Mouse (Mus musculus): ENCODE measurements at regions not wholly inside any gene's neighbourhood (a gene's known extent, or its start where the extent isn't known, plus 50 kb on each side); places are given as distances from the start of the nearest gene placed in this dataset.

DNA sequence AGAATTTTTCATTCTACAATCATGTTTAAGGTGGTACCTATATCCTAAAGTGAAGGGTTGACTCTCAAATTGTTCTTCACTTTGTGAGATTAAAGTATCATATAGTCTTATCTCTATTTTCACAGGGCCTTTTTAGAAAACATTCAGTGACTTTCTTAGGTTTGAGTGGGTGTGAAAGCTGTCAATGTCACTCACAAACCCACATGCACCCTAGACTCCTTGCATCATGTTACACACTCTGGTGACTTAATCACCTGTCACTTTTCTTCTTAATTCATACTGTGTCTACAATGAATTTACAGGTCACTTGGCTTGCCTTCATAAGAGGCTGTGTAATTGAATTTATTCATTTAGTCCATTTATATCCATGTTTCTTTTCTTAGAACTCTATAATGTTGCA, 1026.8 kb upstream of the Alcam start:
- no peaks in the 10 kb centered on the region for H3K9me3 ChIP-seq (ENCODE audit: control insufficient read depth, low read length)
- DNase-seq (ENCODE audit: low spot score): no peak
- H3K4me1 ChIP-seq (ENCODE audit: control insufficient read depth, insufficient read depth, low read length): no peaks in the 10 kb centered on the region
- no peak for TF ChIP-seq POLR2A (IDR thresholded peaks at IDR 0.05; ENCODE audit: borderline replicate concordance, extremely low read depth, insufficient read depth, insufficient read length)
- no peak overlapping the region for H3K9ac ChIP-seq (ENCODE audit: low read depth, low read length, severe bottlenecking)
- no peak overlapping the region for H3K4me3 ChIP-seq (replicated peaks; ENCODE audit: low read length)
- no peak overlapping the region for H3K4me2 ChIP-seq (replicated peaks; ENCODE audit: low read depth, low read length, severe bottlenecking)
- ATAC-seq (ENCODE audit: low FRiP score, low read depth): no peak
- no peaks in the 10 kb centered on the region for H3K36me3 ChIP-seq (ENCODE audit: control insufficient read depth, insufficient read depth, low read length)
- H3K27ac ChIP-seq (replicated peaks; ENCODE audit: low read depth, low read length): no peak overlapping the region
- H3K27me3 ChIP-seq (ENCODE audit: control insufficient read depth, insufficient read depth, low read length): no peaks in the 10 kb centered on the region

DNA sequence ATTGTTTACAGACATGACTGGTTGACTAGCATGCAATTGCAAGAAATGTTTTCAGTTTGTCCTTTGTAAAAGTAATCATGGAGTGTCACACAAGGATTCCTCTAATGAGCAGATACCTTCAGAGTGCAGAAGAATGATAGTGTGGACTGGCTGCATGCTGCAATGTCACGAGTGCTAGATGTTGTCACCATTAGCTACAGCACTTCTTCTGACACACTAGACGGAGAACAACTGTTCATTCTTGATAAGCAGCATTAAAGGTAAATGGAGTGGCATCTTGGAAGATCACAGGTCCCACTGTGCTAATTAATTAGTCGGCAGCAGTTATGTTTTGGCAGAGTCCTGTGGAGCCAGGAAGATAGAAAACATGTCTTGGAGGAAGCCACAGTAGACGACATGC, 985.6 kb upstream of the Alcam start:
- Histone ChIP-seq H3K27me3 (ENCODE audit: control insufficient read depth, insufficient read depth, low read length) (no peaks in the 10 kb centered on the region), H3K9ac (ENCODE audit: low read depth, low read length, severe bottlenecking) (no peak overlapping the region), H3K36me3 (ENCODE audit: control insufficient read depth, insufficient read depth, low read length) (no peaks in the 10 kb centered on the region), H3K4me1 (ENCODE audit: control insufficient read depth, insufficient read depth, low read length) (no peaks in the 10 kb centered on the region), H3K9me3 (ENCODE audit: control insufficient read depth, low read length) (no peaks in the 10 kb centered on the region), H3K4me3 (replicated peaks; ENCODE audit: low read length) (no peak overlapping the region), H3K4me2 (replicated peaks; ENCODE audit: low read depth, low read length, severe bottlenecking) (no peak overlapping the region), H3K27ac (replicated peaks; ENCODE audit: low read depth, low read length) (no peak overlapping the region)
- DNase-seq (ENCODE audit: low spot score) (no peak), ATAC-seq (ENCODE audit: low FRiP score, low read depth) (no peak)
- 77% methylated on average over 4 of the region's 4 CpGs for whole genome bisulfite sequencing
- no peak for TF ChIP-seq POLR2A (IDR thresholded peaks at IDR 0.05; ENCODE audit: borderline replicate concordance, extremely low read depth, insufficient read depth, insufficient read length)

DNA sequence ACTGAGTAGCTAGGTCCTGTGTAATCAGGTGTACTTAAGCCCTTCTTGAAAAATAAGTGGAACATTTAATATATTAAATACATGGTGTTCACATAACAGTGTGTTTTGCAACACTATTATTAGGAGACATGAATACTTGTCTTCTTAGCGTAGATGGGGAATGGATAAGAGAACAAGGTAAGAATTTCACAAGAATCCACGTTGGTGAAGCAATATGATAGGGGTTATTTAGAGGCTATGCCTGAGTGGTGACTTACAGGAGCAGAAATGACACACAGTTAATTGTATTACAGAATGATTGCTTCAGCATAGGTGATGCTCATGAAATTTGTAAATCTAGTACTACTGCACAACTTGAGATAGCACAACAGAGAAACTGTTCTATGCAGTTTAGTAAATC, 964.5 kb upstream of the Alcam start:
- WGBS: 68% methylated on average over 2 of the region's 2 CpGs
- DNase-seq (ENCODE audit: low spot score) (no peak), ATAC-seq (ENCODE audit: low FRiP score, low read depth) (no peak)
- Histone ChIP-seq H3K9ac (ENCODE audit: low read depth, low read length, severe bottlenecking) (no peak overlapping the region), H3K4me3 (replicated peaks; ENCODE audit: low read length) (no peak overlapping the region), H3K4me1 (ENCODE audit: control insufficient read depth, insufficient read depth, low read length) (no peaks in the 10 kb centered on the region), H3K27me3 (ENCODE audit: control insufficient read depth, insufficient read depth, low read length) (no peaks in the 10 kb centered on the region), H3K27ac (replicated peaks; ENCODE audit: low read depth, low read length) (no peak overlapping the region), H3K36me3 (ENCODE audit: control insufficient read depth, insufficient read depth, low read length) (no peaks in the 10 kb centered on the region), H3K9me3 (ENCODE audit: control insufficient read depth, low read length) (no peaks in the 10 kb centered on the region), H3K4me2 (replicated peaks; ENCODE audit: low read depth, low read length, severe bottlenecking) (no peak overlapping the region)
- TF ChIP-seq POLR2A (IDR thresholded peaks at IDR 0.05; ENCODE audit: borderline replicate concordance, extremely low read depth, insufficient read depth, insufficient read length): no peak

DNA sequence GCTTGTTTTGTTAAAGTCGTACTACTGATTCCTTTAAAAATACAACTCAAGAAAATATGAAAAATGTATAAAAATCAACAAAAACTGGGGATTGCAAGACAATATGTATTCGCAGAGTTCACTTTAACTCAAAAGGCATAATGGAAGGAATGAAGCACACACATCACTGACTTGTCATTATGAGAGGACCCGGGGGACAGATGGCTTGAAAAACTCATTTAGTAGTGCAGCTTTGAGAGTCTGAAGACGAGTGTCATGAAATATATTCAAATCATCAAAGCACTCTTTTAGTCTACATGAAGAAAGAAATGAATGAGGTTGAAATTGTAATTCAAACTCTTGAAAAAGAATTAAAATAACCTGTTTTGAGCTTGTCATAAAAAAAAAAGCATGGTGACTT, 931.3 kb upstream of the Alcam start:
- Histone ChIP-seq H3K4me1 (ENCODE audit: control insufficient read depth, insufficient read depth, low read length) (no peaks in the 10 kb centered on the region), H3K27ac (replicated peaks; ENCODE audit: low read depth, low read length) (no peak overlapping the region), H3K9me3 (ENCODE audit: control insufficient read depth, low read length) (no peaks in the 10 kb centered on the region), H3K36me3 (ENCODE audit: control insufficient read depth, insufficient read depth, low read length) (no peaks in the 10 kb centered on the region), H3K4me2 (replicated peaks; ENCODE audit: low read depth, low read length, severe bottlenecking) (no peak overlapping the region), H3K27me3 (ENCODE audit: control insufficient read depth, insufficient read depth, low read length) (no peaks in the 10 kb centered on the region), H3K9ac (ENCODE audit: low read depth, low read length, severe bottlenecking) (no peak overlapping the region), H3K4me3 (replicated peaks; ENCODE audit: low read length) (no peak overlapping the region)
- TF ChIP-seq POLR2A (IDR thresholded peaks at IDR 0.05; ENCODE audit: borderline replicate concordance, extremely low read depth, insufficient read depth, insufficient read length): no peak
- no peak for ATAC-seq (ENCODE audit: low FRiP score, low read depth)
- WGBS: 87% methylated on average over 4 of the region's 4 CpGs
- no peak for DNase-seq (ENCODE audit: low spot score)

DNA sequence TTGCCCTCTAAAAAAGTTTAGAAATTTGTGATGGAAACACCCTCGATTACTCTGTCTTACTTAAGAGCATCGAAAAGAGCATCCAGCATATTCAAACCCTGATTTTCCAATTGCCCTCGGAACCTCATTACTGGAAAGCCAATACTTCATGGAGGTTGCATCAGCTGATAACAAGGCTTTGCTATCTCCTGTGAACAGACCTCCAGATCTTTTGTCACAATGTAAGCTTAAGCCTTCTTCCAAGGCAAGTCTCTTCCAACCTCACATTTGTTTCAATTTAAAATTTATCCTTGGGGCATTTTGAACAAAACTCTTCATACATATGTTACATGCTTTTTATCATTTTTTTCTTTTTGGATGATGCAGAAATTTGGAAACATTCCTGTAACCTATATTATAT, 888.3 kb upstream of the Alcam start:
- H3K36me3 ChIP-seq (ENCODE audit: control insufficient read depth, insufficient read depth, low read length): no peaks in the 10 kb centered on the region
- H3K4me2 ChIP-seq (replicated peaks; ENCODE audit: low read depth, low read length, severe bottlenecking): no peak overlapping the region
- ATAC-seq (ENCODE audit: low FRiP score, low read depth) (no peak), DNase-seq (ENCODE audit: low spot score) (no peak)
- no peak for TF ChIP-seq POLR2A (IDR thresholded peaks at IDR 0.05; ENCODE audit: borderline replicate concordance, extremely low read depth, insufficient read depth, insufficient read length)
- no peaks in the 10 kb centered on the region for H3K4me1 ChIP-seq (ENCODE audit: control insufficient read depth, insufficient read depth, low read length)
- H3K9me3 ChIP-seq (ENCODE audit: control insufficient read depth, low read length): no peaks in the 10 kb centered on the region
- no peak overlapping the region for H3K4me3 ChIP-seq (replicated peaks; ENCODE audit: low read length)
- WGBS: 89% methylated on average over 3 of the region's 3 CpGs
- no peak overlapping the region for H3K9ac ChIP-seq (ENCODE audit: low read depth, low read length, severe bottlenecking)
- H3K27me3 ChIP-seq (ENCODE audit: control insufficient read depth, insufficient read depth, low read length): no peaks in the 10 kb centered on the region
- no peak overlapping the region for H3K27ac ChIP-seq (replicated peaks; ENCODE audit: low read depth, low read length)

DNA sequence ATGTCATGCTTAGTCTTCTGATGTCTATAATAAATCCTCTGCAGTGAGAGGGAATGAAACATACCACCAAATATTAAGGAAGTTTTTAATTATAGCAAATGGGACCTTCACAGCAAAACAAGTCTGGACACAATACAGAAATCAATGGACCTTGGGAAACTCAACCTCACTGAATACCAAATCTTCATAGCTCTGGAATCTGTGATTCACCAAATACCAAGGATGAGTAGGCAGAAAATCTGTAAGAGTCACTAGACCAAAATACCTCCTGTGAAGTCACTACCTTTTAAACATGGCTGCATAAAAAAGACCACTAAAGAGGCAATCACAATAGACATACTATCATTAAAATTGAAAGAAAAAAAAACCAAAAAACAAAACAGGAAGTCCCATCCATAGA, 872.5 kb upstream of the Alcam start:
- DNase-seq (ENCODE audit: low spot score) (no peak), ATAC-seq (ENCODE audit: low FRiP score, low read depth) (no peak)
- Histone ChIP-seq H3K4me1 (ENCODE audit: control insufficient read depth, insufficient read depth, low read length) (no peaks in the 10 kb centered on the region), H3K9ac (ENCODE audit: low read depth, low read length, severe bottlenecking) (no peak overlapping the region), H3K36me3 (ENCODE audit: control insufficient read depth, insufficient read depth, low read length) (no peaks in the 10 kb centered on the region), H3K4me3 (replicated peaks; ENCODE audit: low read length) (no peak overlapping the region), H3K4me2 (replicated peaks; ENCODE audit: low read depth, low read length, severe bottlenecking) (no peak overlapping the region), H3K9me3 (ENCODE audit: control insufficient read depth, low read length) (no peaks in the 10 kb centered on the region), H3K27ac (replicated peaks; ENCODE audit: low read depth, low read length) (no peak overlapping the region), H3K27me3 (ENCODE audit: control insufficient read depth, insufficient read depth, low read length) (no peaks in the 10 kb centered on the region)
- TF ChIP-seq POLR2A (IDR thresholded peaks at IDR 0.05; ENCODE audit: borderline replicate concordance, extremely low read depth, insufficient read depth, insufficient read length): no peak

Measured in limb, embryonic 14.5 days (tissue).